Mouse (Mus musculus) heart, adult 11 months (tissue): ENCODE results near the gene Pth2.
"Not testable (repeated sequence)": the region's sequence is repeated elsewhere in the genome, so short reads cannot be mapped to it uniquely, and the experiment has no call there.

Source experiments
- DNase-seq: peaks from one replicate; pipeline ENCODE4 v3.0.0; 2022

Gene Pth2

DNA sequence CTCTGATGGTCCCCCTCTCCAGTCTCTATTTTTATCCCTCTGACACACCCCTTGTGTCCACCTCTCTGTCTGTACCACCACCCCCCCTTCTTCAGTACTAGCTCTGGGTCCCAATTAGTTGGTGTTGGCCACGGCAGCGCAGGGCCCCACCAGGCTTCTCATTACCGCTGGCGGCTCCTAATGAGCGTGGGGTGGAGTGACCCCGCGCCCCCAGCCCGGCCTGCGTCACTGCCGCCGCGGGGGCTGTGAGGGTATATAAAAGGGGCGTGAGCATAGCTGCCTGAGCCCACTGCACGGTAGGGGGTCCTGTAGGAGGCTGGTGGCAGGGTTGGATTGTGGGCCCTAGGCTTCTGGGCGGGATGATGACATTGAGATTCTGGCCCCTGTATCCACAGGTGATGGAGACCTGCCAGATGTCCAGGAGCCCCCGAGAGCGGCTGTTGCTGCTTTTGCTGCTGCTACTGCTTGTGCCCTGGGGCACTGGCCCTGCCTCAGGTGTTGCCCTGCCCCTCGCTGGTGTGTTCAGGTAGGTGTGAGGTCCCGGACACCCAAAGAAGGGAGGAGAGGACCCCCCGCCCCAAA, at the start of gene Pth2:
Gene Pth2, plus strand, starts transcription at position 100 of the 582 bp plus-strand sequence.
- no peak for DNase-seq

DNA sequence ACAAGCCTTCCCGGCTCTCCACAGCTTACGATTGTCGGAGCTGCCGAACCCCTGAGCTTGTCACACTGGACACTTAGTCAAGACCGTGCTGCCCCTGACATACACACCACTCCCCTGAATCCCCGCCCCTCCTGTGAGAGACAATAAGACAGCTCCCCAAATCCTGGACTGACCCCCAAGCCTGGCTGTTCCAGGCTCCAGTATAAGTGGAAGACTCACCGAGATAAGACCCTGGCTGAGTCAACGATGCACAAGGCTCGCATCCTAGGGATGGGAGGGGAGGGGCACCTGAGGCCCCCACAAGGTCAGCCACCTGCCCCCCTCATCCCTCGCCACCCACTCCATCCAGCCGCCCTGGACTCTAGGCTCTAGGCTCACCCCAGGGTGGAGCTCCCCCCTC, 48.9 kb upstream of the Pth2 start:
- DNase-seq: peak; percentile 92

DNA sequence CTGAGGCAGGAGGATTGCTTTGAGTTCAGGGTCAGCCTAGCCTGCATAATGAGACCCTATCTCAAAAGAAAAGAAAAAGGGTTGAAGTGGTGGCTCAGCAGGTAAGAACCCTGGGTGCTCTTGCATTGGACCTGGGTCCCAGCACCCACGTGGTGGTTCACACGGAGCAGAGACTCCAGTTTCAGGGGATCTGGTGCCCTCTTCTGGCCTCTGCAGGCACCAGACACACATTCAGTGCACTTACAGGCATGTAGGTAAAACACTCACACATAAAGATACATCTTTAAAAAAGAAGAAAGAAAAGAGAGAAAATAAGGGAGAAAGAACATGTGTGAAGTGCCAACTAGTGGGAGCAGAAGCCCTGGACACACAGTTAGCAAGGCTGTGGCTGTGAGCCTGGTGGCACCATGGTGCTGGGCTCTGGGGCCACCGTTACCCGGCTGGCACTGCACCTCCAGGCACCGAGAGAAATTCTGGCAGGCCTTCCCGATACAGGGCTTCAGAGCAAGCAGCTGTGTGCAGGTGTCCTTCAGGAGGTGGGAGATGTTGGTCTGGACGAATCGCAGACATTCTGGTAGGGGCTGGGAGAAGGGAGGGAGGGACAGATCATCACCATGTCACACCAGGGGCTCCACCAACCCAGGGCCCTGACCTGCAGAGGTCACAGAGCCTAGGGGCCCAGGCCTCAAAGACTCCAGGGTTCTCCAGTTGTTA, 47.2 kb upstream of the Pth2 start:
- DNase-seq: peak; percentile 91

DNA sequence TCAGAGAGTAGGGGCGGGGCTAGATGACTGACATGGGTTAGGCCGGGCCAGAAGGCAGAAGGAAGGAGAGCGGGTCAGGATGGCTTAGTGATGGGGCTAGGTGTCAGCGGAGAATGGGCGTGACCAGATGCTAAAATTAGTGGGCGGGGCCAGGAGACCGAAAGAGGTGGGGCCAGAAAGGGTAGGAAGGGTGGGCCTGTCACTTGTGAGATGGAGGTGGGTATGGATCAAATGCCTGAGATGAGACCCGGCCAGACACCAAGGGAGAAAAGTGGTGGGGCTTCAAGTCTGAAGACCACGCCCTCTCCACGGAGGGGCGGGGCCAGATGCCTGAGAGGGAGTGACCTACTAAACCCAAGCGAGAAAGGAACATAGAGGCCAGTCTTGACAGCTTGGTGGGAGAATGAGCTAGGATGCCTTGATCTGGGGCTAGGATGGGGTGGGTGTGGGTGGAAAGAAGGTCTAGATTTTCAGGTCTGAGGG, 46.2 kb upstream of the Pth2 start:
- peak; percentile 97 for DNase-seq

DNA sequence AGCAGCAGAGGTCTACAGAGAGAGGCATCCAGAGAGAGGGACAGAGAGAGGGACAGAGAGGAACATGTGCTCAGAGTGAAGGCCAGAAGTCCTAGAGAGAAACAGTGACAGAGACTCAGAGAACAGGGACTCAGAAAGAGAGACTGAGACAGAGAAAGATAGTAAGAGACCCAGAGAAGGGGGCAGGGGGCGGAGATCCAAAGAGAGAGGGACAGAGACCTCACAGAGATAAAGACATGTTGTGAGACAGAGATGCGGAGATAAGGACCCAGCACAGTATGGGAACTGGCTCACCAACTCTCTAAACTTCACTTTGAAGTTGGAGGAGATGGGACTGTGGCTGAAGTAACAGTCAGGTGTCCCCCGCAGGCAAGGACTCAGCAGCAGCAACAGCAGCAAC, 45.4 kb upstream of the Pth2 start:
- DNase-seq: peak; percentile 90

DNA sequence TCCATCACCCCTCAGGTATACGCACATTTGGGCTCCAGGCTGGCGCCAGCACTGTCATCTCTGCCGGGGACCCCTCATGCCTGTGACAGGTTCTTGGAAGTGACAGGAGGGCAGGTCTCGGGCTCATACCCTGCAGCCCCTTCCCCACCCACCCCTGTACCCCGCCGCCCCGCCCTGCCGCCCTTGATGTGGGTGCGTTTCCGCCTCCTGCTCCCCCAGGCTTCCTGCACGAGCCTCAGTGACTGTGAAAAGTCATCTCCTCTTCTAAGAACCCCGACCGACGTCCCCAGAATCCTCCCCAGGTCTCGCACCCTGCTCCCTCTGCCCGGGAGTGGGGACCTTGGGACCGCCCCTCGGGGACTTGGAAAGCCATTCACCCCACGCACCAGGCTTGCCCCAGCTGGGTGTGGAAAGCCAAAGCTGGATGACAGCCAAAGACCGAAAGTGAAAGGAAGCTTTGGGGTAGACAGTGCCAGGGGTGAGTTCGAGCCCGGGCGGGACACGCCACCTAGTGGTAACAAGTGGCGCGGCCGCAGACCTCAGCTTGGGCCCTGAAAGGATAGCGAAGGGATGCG, 44.7 kb upstream of the Pth2 start, which contains the start of the genes Gm45713 and Flt3l:
Gene Gm45713, minus strand, starts transcription at position 239 of the 575 bp plus-strand sequence.
Gene Flt3l, minus strand, starts transcription at position 440 of the 575 bp plus-strand sequence.
- peak; percentile 100 for DNase-seq

DNA sequence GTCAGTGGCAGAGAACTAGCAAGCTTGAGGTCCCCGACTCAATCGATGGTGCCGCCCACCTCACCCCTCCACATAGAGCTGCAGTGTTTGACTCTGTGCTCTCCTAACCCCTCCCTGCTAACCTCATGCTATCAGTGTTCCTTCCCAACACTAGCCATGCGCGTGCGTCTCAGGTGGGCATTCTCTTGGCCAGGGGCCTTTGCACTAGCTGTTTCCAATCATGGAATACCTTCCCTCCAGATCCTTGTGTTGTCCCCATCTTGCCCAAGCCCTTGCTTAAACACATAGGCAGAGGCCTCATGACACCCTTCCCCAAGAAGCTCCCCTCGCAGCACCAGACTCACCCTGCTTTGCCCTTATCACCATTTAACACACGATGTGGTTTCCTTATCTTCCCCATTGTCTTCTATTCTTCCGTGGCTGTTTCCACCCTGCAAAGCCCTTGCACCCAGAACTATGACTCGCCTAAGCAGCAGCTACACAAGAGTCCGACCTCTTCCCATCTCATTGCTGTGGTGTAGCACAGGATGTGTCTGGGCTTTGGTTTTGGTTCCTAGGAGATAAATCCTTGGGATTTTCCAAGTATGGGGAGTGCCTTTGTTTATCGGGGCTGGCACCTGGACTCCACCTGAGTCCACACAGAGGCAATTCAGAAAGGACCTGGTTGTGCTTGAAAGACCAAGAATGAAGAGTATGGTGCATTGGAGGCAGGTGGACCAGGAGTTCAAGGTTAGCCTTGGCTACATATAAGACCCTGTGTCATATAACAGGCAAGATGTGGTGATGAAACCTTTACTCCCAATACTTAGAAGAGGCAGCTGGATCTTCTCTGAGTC, 43.4 kb upstream of the Pth2 start:
- peak; percentile 92 for DNase-seq

DNA sequence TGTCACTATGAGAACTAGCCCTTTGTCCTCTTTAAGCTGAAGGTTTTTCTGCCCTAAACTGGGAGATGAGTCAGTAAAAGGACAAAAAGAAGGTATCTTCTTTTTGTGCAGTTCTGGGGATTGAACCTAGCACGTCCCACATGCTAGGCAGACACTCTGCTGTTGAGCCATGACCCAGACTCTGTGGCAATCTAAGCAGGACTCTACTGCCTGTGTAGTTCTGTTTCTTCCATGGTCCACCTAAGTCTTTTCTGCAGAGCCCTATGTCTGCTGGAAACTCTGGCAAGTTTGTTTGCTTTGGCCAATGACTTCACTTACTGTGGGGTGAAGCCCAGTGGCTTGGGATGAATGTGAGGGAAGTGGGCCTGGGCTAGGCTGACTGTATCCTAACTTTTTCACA, 42.4 kb upstream of the Pth2 start:
- DNase-seq: no peak

DNA sequence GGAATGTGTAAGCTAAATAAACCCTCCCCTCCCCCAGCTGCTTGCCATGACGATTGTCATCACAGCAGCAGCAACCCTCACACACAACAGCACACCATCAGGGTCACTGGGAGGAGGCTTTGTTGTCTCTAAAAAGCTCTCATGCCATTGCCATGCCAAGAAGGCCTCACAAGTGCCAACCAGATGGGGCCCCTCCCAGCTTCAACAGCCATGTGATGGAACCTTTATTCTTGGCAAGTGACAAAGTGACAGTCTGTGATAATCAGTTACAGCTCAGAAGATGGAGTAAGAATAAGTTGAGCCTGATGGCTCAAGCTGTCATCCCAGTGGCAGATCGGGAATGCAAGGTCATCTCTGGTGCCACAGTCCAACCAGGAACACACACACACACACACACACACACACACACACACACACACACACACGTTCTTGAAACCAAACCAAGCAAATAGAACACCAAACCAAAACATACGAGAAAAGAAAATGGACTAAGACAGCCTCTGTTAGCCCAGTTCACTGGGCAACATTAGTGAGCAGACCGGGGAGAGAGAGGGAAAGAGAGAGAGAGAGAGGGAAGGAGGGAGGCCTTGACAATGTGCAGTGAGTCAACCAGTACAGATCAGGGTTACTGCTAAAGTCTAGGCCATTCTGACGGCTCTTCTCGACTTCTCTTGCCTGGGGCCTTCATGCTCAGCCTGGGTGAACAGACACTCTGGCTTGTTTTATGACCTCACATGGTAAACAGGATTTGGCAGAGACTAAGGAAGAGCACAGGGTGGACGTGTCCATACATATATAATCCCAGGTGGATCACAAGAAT, 40.7 kb upstream of the Pth2 start:
- no peak for DNase-seq

DNA sequence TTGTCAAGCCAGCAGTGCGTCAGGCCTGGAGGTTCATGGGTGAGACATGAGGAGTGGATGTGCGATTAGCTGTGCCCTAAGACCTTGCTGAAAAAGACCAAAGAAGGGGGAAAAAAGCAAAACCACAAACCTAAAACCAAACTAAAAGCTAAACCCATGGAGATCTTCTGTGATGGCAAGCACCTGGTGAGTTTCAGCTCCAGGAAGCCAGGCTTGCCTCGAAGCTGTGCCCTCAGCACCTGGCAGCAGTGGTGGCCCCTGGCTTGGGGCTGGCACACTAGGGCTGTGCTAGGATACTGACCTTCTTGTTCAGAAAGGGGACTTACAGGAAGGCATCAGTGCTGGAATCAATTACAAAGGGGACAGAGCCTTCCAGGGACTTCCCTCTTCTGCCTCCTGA, 39.5 kb upstream of the Pth2 start:
- DNase-seq: no peak

DNA sequence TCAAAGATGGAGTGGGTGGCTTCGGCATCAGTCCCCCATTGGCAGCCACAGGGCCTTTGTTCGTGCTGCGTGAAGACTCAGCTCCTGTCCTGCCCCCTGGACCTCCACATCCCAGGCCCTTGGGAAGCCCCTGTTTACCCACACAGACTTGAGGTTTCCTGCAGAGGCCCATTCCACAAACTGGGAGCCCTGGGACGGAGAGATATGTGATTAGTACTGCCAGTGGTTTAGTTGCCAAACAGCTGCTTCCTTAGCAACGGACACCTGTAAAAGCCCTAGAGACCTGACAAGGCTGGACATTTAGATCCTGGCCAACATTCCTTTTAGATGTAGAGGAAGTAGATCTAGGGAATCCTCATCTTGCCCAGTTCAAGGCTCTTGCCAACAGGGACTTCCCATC, 38.9 kb upstream of the Pth2 start:
- DNase-seq: peak; percentile 95

DNA sequence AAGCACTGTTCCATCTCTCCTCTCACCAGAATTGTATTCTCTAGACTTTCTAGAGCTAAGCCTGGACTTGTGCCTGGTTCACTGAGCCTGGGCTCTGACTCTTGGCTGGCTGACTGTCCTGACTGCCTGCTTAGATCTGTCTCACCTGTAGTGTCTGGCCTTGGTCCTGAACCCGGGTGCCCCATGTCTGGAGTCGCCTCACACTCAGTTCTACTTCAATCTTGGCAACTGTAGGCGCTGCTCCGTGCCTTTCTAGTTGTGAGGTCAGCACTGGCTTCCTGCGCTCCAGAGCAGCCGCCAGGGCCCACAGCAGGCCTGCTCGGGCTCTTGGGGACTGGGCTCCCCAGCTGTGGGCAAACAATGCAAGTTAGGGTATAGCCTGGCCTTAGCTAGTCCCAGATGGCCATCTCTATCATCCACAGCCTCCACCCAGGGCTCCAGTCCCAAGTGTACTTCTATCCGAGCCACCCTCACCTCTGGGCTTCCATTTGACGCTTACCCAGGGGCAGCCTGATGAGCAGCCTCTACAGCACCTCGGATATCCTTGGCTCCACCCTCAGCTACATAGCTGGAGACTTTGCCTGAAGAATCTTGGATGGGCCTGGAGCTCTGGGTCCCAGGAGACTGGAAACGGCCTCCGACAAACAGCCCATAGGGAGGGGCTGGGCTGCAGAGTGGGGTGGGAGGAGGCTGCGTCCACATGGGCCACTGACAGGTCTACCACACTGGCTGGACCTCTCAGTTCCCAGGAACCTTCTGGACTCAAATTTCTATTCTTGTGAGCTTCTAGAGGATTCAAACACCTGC, 36.2 kb upstream of the Pth2 start:
- DNase-seq: peak; percentile 97

DNA sequence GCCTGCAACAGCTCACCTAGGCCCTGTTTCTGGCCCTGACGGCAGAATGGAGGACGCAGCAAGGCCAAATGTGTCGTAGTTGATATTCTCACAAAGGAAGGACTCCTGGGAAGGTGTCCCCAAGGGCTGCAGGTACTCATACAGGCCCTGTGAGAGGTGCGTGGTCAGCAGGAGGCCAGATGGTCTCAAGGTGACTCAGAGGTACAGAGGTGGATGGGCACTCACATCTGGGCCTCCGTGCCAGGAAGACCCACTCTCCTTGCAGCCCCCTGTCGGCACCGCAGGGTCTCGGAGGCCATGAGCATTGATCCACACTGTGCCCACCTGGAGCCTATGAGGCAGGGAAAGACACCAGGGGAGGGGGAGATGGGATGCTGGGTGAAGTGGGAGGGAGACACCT, 35.3 kb upstream of the Pth2 start:
- peak; percentile 94 for DNase-seq

DNA sequence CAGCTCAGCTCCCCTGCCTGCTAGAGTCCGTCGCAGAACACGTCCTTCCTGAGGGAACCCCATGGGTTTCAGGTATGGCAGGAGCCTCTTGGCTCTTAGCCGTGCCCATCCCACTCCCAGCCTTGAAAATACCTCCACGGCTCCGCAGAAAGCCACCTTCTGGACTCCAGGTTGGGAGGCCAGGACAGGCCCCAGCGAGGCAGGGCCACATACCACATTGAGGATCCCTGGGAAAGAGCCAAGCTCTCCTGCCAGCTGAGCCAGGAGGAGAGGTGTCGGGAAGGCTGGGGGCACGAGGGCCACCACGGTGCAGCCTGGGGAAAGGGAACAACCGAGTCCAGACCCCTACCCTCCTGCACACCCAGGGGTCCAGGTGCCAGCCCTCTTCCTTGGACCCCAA, 33.5 kb upstream of the Pth2 start:
- no peak for DNase-seq

DNA sequence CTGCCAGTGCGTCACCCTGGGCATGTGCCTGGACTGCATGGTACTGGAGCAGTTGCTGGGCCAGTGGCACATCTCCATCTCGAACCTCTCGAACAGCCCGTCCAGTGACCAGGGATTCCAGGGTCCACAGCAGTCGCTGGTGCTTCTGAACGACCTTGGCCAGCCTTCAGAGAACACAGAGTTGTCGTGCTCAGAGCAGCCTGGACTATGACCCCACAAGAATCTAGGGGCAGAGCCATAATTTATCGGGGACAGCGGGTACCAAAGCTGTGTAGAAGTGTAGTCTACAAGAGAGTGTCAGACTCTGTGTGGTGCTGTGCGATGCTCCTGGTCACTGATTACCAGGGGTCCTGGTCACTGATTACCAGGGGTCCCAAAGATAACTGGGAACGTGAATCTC, 32.9 kb upstream of the Pth2 start:
- no peak for DNase-seq

DNA sequence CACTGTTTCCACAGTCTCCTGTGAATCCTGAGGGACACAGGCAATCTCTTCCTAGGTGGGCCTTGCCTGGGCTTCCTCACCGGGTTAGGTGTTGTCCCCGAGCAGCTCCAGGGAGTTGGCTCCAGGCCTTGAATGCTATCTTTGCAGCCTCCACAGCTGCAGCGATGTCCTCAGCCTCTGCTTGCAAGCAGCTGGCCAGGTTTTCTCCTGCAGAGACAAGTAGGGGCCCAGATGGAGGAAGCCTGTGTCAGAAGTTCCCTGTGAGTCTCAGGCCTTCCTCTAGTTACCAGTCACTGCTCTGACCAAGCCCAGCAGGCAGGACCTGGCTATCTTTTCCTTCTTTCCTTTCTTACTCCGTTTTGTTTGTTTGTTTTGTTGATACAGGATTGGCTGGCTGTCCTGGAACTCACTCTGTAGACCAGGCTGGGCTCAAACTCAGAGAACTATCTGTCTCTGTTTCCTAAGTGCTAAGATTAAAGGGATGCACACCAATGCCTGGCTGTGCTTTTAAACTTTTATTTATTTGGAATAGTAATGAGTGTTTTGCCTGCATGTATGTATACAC, 32.2 kb upstream of the Pth2 start:
- DNase-seq: peak; percentile 97

DNA sequence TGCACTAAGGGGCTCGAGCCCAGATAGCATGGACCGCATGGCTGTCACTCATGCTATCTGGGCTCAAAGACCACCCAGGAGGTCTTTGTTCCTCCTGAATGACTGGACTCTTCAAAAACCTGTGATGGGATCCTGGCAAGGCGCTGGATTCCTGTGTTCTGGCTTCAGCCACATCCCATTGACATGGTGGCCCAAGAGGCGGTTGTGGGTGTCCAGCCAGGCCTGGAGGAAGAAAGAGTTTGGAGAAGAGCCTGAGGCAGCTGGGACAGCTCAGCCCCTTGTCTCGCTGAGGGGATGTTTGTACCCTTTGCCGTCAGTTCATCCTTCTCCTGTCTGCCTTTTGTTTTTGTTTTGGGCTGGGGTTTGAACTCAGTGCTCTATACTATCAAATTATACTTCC, 31.2 kb upstream of the Pth2 start:
- peak; percentile 98 for DNase-seq

DNA sequence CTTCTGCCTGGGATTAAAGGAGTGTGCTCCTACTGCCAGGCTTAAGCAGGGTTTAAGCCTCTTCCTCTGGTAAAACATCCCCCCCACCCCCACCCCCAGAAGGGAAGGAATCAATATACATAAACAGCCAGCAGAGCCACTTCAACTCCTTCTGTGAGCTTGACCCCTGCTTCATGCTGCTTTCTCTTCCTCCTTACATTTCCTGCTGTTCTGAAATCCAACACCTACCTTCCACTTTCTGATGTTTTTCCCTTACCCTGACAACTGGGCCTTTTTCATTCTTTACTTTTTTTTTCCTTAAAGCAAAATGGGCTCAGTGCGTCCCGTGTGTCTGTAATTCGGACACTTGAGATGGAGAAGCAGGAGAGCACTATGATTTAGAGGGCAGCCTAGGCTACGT, 30.5 kb upstream of the Pth2 start:
- DNase-seq: no peak

DNA sequence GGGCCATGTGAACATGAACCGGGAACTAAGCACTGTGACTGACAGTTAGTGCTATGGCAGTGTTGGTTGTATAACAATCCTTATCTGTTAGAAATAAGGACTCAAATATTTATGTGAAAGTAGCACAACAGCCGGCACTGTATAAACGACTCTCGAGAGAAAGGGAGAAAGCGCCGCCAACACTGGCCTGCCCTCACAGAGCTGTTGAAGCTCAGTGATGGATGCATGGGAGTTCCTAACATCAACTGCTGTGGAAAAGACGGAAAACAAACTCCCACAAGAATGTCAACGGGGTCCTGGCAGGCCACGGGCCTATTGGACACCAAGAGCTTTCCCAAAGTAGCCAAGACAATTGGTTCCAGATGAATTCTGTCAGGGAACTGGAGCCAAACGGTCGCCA, 29.5 kb upstream of the Pth2 start:
- DNase-seq: peak; percentile 98

DNA sequence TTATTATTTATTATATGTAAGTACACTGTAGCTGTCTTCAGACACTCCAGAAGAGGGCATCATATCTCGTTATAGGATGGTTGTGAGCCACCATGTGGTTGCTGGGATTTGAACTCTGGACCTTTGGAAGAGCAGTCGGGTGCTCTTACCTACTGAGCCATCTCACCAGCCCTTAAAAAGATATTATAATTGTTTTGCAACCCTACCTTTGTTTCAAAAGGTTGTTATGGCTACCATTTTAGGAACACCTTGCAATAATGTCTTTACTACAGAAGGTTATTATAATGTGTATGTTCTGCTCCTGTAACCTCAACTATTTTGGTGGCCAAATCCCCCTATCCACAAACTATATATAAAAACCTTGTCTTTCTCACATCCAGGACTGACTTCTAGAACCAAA, 27.7 kb upstream of the Pth2 start:
- DNase-seq: not testable (repeated sequence)

DNA sequence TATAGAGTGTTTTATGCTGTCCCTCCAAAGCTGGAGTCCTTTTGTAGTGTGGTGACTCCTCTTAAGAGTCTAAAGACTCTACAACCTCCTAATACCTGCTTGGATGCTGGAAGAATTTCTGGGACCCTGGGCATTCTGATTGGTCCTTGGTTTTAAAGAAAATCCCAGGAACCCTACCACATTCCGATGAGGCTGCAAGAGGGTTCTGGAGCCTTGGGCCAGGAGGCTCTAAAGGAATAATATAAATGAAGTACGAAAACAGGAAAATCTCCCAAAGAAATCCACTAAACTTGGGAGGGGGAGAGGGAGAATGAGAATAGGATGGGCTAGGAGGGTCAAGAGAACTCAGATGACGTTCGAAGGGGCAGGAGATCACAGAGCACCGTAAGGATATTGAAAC, 27.2 kb upstream of the Pth2 start:
- DNase-seq: no peak
